Mouse (Mus musculus) forebrain, embryonic 10.5 days (tissue): ENCODE data around the gene Scn7a. TPM values are rescaled to one million over a fixed set of nuclear protein-coding genes. Genes with fewer than 3 reads are reported as not detected.
A peak's percentile ranks its signal among the peaks of the same experiment; 100 is the strongest.

Experiments used
- DNase-seq: peaks from one replicate; pipeline ENCODE4 v3.0.0-alpha.2; 2017; ENCODE audit warnings: low spot score; ENCODE audit errors: extremely low spot score
- H3K27ac ChIP-seq: fragments of 300-500 bp; sonication (generic); 2 replicates; pipeline ENCODE4 v1.5.1; 2016; ENCODE audit warnings: mild to moderate bottlenecking
- H3K27me3 ChIP-seq: fragments of 300-500 bp; sonication (generic); 2 replicates; pipeline ENCODE4 v1.6.1; 2016; ENCODE audit warnings: mild to moderate bottlenecking; ENCODE audit not compliant: poor library complexity, severe bottlenecking
- H3K36me3 ChIP-seq: fragments of 300-500 bp; sonication (generic); replicated peaks from 2 replicates; pipeline ENCODE4 v1.6.1; 2016; ENCODE audit warnings: mild to moderate bottlenecking, moderate library complexity
- H3K4me1 ChIP-seq: fragments of 300-500 bp; sonication (generic); 2 replicates; pipeline ENCODE4 v1.6.1; 2016
- H3K4me3 ChIP-seq: fragments of 300-500 bp; sonication (generic); 2 replicates; pipeline ENCODE4 v1.5.1; 2016; ENCODE audit warnings: mild to moderate bottlenecking, moderate library complexity
- H3K9me3 ChIP-seq: fragments of 300-500 bp; sonication (generic); 2 replicates; pipeline ENCODE4 v1.6.1; 2016; ENCODE audit warnings: mild to moderate bottlenecking, moderate library complexity
- WGBS: fragments of 180-500 bp; shearing (Covaris S2); methylation state at CpG from one replicate; pipeline ENCODE4 v1.1.7; 2016; 5-methylcytosine and 5-hydroxymethylcytosine counted together
- polyA plus RNA-seq: library from polyadenylated mRNA; unstranded; fragments of >200 nt; fragmentation: Nextera tagmentation; extraction: Ambion mirVana; gene quantifications from 2 replicates; pipeline ENCODE4 v1.2.1, GENCODE M21; 2016

Gene Scn7a
- polyA plus RNA-seq, 1 experiment from 2014 or later, result 0.01 TPM

DNA sequence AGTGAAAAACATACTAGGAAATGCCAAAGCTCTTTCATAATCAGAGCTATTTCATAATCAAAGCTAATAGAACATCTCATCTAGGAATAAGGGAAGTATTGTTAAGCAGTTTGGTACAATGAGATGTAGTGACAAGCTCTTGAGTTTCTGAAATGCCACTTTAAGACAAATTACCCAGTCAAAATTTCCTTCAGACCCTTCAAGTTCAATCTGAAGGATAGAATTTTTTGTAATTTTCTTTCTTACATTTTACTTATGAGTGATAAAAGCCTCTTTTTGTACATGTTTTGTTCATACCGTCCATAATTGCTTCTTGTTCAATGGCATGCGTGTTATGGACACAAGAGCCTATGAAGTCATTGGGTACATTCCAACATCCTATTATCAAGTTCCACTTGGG, 72.6 kb downstream of the Scn7a start:
- no peak for DNase-seq
- H3K4me1 ChIP-seq, result no peaks in the 10 kb centered on the region
- H3K27ac ChIP-seq, result no peak overlapping the region
- no peaks in the 10 kb centered on the region for H3K36me3 ChIP-seq
- 89% methylated on average over 2 of the region's 2 CpGs for WGBS
- H3K4me3 ChIP-seq, result no peak overlapping the region
- no peaks in the 10 kb centered on the region for H3K27me3 ChIP-seq
- H3K9me3 ChIP-seq, result no peaks in the 10 kb centered on the region

DNA sequence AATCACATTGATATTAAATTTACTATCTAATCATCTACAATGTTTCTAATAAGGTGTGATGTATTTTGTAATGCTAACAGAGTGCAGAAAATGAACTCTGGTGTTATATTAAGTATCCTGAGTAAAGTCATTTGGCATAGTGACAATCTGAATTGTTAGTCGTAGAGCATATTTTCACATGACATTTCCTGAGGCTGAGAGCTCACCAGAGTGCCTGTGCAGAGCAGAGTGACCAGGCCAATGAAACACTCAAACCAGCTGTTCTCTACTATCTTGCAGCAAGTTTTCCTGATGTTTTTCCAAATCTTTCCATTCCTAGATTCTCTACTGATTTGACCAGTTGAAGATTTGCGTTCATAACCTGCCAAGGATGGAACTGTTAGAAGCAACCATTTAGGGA, 92.4 kb downstream of the Scn7a start:
- 88% methylated on average over 2 of the region's 2 CpGs for WGBS
- Histone ChIP-seq H3K36me3 (no peaks in the 10 kb centered on the region), H3K9me3 (no peaks in the 10 kb centered on the region), H3K27ac (no peak overlapping the region), H3K4me1 (no peaks in the 10 kb centered on the region), H3K27me3 (no peaks in the 10 kb centered on the region), H3K4me3 (no peak overlapping the region)
- no peak for DNase-seq

DNA sequence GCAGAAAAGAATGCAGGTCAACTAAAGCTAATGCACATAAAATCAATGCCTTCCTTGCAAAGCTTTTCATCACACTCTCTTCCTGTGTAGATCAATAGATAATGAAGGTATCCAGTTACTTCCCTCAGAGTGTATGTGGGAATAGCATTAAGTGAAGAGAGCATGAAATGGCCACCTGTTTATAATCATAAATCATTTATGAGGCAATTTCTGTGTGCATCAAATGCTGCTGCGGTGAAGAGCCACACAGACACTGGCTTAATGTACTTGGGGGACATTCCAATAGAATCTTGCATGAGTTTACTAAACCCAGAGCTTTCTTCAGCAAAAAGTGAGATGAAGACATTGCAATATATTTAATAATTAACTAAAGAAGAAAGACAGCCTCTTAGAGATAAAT, 122.7 kb downstream of the Scn7a start:
- no peaks in the 10 kb centered on the region for H3K36me3 ChIP-seq
- DNase-seq, result no peak
- H3K9me3 ChIP-seq, result no peaks in the 10 kb centered on the region
- no peak overlapping the region for H3K4me3 ChIP-seq
- no peaks in the 10 kb centered on the region for H3K4me1 ChIP-seq
- WGBS, result 92% methylated on average over 1 of the region's 1 CpGs
- no peaks in the 10 kb centered on the region for H3K27me3 ChIP-seq
- no peak overlapping the region for H3K27ac ChIP-seq

DNA sequence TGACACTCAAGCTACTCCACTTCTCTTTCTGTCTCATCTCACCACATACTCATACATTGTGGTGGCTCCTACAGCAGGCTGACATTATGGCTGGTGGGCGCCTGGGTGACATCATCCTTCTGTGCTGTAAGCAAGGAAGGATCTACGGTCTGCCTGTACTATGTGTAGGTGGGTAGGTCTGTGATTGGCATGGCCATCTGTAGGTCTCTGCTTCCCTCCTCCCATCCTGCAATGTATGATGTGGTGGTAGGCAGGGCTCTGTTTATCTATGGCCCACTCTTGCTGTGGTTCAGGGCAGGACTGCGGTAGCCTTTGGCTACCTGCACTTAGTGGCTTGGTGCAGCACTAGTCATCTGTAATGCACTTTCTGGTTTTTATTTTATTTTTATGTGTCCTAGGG, 128.3 kb downstream of the Scn7a start:
- no peaks in the 10 kb centered on the region for H3K9me3 ChIP-seq
- H3K27ac ChIP-seq, result no peak overlapping the region
- no peaks in the 10 kb centered on the region for H3K36me3 ChIP-seq
- 98% methylated on average over 3 of the region's 3 CpGs for WGBS
- DNase-seq, result no peak
- H3K4me1 ChIP-seq, result no peaks in the 10 kb centered on the region
- no peak overlapping the region for H3K4me3 ChIP-seq
- H3K27me3 ChIP-seq, result no peaks in the 10 kb centered on the region

DNA sequence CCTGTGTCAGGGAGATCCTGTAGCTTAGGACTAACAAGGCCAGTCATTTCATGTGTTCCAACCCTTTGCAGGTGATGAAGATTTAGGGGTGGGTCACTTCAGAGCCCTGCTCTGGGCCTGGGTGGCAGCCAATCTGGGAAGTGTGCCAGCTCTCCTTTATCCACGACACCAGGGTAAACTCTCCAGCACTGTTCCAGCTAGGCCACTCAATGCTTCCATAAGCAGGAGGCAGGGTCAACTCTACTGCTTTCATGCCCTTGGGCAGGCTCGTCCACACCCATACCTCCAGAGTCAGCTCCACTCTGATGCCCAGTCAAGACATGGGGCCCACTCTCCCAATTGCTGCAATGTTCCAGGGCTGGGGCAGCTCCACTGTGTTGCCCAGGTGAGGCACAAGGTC, 129.3 kb downstream of the Scn7a start:
- Histone ChIP-seq H3K4me1 (no peaks in the 10 kb centered on the region), H3K27ac (no peak overlapping the region), H3K27me3 (no peaks in the 10 kb centered on the region), H3K36me3 (no peaks in the 10 kb centered on the region), H3K4me3 (no peak overlapping the region), H3K9me3 (no peaks in the 10 kb centered on the region)
- no peak for DNase-seq
- 94% methylated on average over 2 of the region's 2 CpGs for WGBS

DNA sequence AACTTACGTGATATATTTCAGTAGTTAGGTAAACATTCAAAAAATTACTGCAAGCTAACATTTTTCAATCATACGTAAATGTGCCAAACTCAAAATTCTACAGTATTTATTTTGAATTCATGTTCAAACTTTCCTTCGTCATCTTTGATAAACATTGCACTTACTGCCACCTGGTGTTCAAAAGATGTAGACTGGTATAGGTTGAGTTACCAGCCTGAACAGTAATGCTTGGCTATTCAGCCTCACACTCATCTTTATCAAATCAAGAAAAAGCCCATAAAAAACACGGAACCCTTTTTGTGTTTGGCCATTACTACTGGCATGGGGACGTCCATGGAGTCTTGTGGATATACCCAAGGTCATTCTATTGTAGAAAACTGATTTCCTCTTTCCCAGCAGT, 140.3 kb downstream of the Scn7a start:
- no peak for DNase-seq
- WGBS, result 38% methylated on average over 5 of the region's 5 CpGs
- no peak overlapping the region for H3K4me3 ChIP-seq

DNA sequence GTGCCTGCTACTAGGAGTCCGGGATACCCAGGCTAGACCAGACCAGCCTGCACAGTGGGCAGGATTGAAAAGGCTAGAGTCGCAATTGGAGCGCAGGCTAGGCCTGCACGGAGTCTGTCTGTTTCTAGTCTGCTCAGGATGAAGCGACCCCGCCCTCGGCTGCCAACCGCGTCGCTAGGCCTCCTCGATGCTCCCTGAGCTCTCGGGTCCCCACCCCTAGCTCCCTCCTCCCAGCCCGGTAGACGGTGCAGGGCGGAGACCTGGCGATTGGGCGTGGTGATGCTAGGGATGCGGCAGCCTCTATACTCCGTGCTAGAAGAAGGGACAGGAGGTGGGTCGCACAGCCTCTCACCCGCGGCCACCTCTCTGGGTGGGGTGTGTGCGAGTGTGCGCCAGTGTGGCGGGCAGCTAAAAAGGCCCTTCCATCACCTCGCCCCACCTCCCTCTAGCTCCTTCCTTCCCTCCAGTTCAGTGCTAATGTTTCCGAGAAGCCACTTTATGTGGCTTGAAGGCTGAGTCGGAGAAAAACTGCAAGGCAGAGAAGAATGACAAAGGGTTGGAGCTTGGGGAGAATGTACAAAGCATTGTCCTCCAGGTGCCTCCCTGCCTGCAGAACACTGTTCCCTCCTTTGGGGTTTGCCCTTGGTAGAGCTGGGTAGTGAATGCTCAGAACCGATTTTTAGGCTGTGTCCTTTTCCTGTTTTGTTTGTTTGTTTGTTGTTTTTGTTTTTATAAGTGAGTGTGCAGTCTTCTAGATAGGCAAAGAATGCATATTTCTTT, 149.9 kb downstream of the Scn7a start, which contains the start of gene Scn9a:
Scn9a (minus strand) TSS at position 383 of the 780 bp plus-strand sequence.
- Histone ChIP-seq H3K9me3 (no peaks in the 10 kb centered on the region), H3K4me1 (peaks cover 11% of the 10 kb centered on the region), H3K27ac (peak within 1 kb of the TSS; percentile 62), H3K27me3 (peaks cover 25% of the 10 kb centered on the region), H3K4me3 (peak within 1 kb of the TSS; percentile 56), H3K36me3 (no peaks in the 10 kb centered on the region)
- peak; percentile 39 for DNase-seq
- WGBS, result 1% methylated on average over 29 of the region's 29 CpGs

More for the DNA sequence above, 140.3 kb downstream of the Scn7a start:
- H3K36me3 ChIP-seq, result no peaks in the 10 kb centered on the region
- no peaks in the 10 kb centered on the region for H3K9me3 ChIP-seq
- no peaks in the 10 kb centered on the region for H3K4me1 ChIP-seq
- H3K27ac ChIP-seq, result no peak overlapping the region
- no peaks in the 10 kb centered on the region for H3K27me3 ChIP-seq

DNA sequence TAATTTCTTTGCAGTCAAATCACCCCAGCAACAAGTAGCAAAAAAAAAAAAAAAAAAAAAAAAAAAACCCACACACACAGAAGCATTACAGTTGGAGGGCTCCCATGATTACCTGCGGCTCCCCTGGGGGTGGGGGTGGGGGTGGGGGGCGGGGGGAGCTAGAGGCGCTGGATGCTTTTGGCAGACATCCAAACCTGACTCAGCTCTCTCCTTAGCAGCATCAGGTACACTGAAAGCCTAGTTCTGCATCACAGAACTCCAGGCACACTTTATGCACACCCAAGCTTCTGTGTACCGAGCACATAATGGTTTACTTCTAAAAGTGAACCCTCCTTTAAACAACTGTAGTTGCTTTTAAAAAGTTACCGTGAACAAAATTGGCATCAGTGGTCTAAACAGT, 152.0 kb downstream of the Scn7a start:
- WGBS, result 44% methylated on average over 5 of the region's 5 CpGs
- H3K9me3 ChIP-seq, result no peaks in the 10 kb centered on the region
- DNase-seq, result no peak
- no peaks in the 10 kb centered on the region for H3K36me3 ChIP-seq
- H3K4me1 ChIP-seq, result peaks cover 11% of the 10 kb centered on the region
- no peak overlapping the region for H3K4me3 ChIP-seq
- H3K27me3 ChIP-seq, result peaks cover 25% of the 10 kb centered on the region
- no peak overlapping the region for H3K27ac ChIP-seq

Other genes with a start within 250 kb of the Scn7a start
- 0.37 and 0.53 TPM in 2 replicates for gene Scn9a, start 150.0 kb downstream of the Scn7a start, polyA plus RNA-seq